Mouse (Mus musculus): Measurements from ENCODE around the gene Tfap2e.

- TF ChIP-seq POLR2A (IDR thresholded peaks at IDR 0.05; ENCODE audit: insufficient read depth, low read depth, low read length) (no peak), CTCF (IDR thresholded peaks at IDR 0.05) (no peak)
Measured at GRCm38 (mm10) chr4:126751556-126752023, 15.6 kb upstream of the Tfap2e start.
